8 mouse cellular contexts compared by ENCODE assay signal in genomic region chr19:5053909-5054308, GRCm38 (mm10). TPM values are rescaled to one million over a fixed set of nuclear protein-coding genes. Genes with fewer than 3 reads are reported as not detected.
DNase-seq lines count a peak whose midpoint lies in the region; ATAC-seq and TF ChIP-seq lines count a peak whose summit lies in the region.

No protein-coding gene starts in this region.

- no peaks in the 10 kb centered on the region for H3K36me3 ChIP-seq in forebrain, embryonic 11.5 days (ENCODE audit: control insufficient read depth, insufficient read depth, low read length)
- H3K36me3 ChIP-seq in forebrain, embryonic 16.5 days (ENCODE audit: control insufficient read depth, insufficient read depth): no peaks in the 10 kb centered on the region

- no peaks in the 10 kb centered on the region for H3K9me3 ChIP-seq in forebrain, embryonic 11.5 days (ENCODE audit: control insufficient read depth, low read length)
- H3K9me3 ChIP-seq in forebrain, embryonic 16.5 days (ENCODE audit: control insufficient read depth, low read length): no peaks in the 10 kb centered on the region

- no peak for ATAC-seq in forebrain, embryonic 11.5 days (replicated peaks; ENCODE audit: low FRiP score)
- no peak for ATAC-seq in forebrain, embryonic 16.5 days
- peak; percentile 68 for ATAC-seq in megakaryocyte, adult 5-6 weeks (ENCODE audit: poor library complexity, severe bottlenecking)
- ATAC-seq in activated CD4-positive, CD25-positive, alpha-beta regulatory T cell, adult 4 months: no peak

- H3K27ac ChIP-seq in forebrain, embryonic 11.5 days (ENCODE audit: low read depth, low read length): no peak overlapping the region
- H3K27ac ChIP-seq in forebrain, embryonic 16.5 days (ENCODE audit: low read length): no peak overlapping the region

- TF ChIP-seq CTCF in brain, embryonic 14.5 days (IDR thresholded peaks at IDR 0.05; ENCODE audit: borderline replicate concordance, extremely low read depth, insufficient read depth, insufficient read length): peak; percentile 80

- peaks cover 23% of the 10 kb centered on the region for H3K27me3 ChIP-seq in forebrain, embryonic 11.5 days (ENCODE audit: control insufficient read depth, insufficient read depth, low read length)
- H3K27me3 ChIP-seq in forebrain, embryonic 16.5 days (replicated peaks; ENCODE audit: control insufficient read depth, insufficient read depth, low read length): peaks cover 23% of the 10 kb centered on the region

- DNase-seq in forebrain, embryonic 11.5 days (ENCODE audit: low spot score): peak; percentile 84
- peak; percentile 7 for DNase-seq in ovary, adult 18-20 months (ENCODE audit: low spot score)
- DNase-seq in ovary, postnatal 36 days (ENCODE audit: low spot score): no peak
- DNase-seq in brain, embryonic 14.5 days (ENCODE audit: low read depth): peak; percentile 34
- DNase-seq in kidney, adult 9 months: peak; percentile 45

- H3K4me2 ChIP-seq in forebrain, embryonic 11.5 days (ENCODE audit: low read depth, low read length, severe bottlenecking): no peak overlapping the region
- no peak overlapping the region for H3K4me2 ChIP-seq in forebrain, embryonic 16.5 days (ENCODE audit: low read length)

- H3K4me3 ChIP-seq in forebrain, embryonic 11.5 days (ENCODE audit: low read depth, low read length): no peak overlapping the region
- H3K4me3 ChIP-seq in forebrain, embryonic 16.5 days (replicated peaks; ENCODE audit: low read length): no peak overlapping the region

- H3K9ac ChIP-seq in forebrain, embryonic 11.5 days (ENCODE audit: low read length): no peak overlapping the region
- H3K9ac ChIP-seq in forebrain, embryonic 16.5 days (replicated peaks; ENCODE audit: low read depth, low read length): no peak overlapping the region

- peaks cover 14% of the 10 kb centered on the region for H3K4me1 ChIP-seq in forebrain, embryonic 11.5 days (replicated peaks; ENCODE audit: control insufficient read depth, insufficient read depth, low read length)
- peaks cover 4% of the 10 kb centered on the region for H3K4me1 ChIP-seq in forebrain, embryonic 16.5 days (replicated peaks; ENCODE audit: control insufficient read depth, insufficient read depth, low read length)

- 18% methylated on average over 9 of the region's 9 CpGs for WGBS in forebrain, embryonic 11.5 days
- 16% methylated on average over 9 of the region's 9 CpGs for WGBS in forebrain, embryonic 16.5 days

- TF ChIP-seq POLR2A in brain, embryonic 14.5 days (IDR thresholded peaks at IDR 0.05; ENCODE audit: borderline replicate concordance, extremely low read depth, insufficient read depth, insufficient read length, poor library complexity, severe bottlenecking): no peak

RNA-seq across cellular contexts. Expression of gene Rin1, which starts 3.6 kb away (rescaled TPM):
- polyA plus RNA-seq in forebrain, embryonic 11.5 days (2014; fragmentation: Nextera tagmentation; extraction: Ambion mirVana): 2.0 TPM in 2 replicates
- polyA plus RNA-seq in forebrain, embryonic 16.5 days (2015; fragmentation: Nextera tagmentation; extraction: Ambion mirVana): 1.3 and 1.9 TPM in 2 replicates
- 4.0 and 4.3 TPM in 2 replicates for polyA plus RNA-seq in brain, embryonic 14.5 days (2012; rRNA removed)
- total RNA-seq in megakaryocyte, adult 5-6 weeks (2015): 0.30 and 0.65 TPM in 2 replicates
- 0.15 and 0.98 TPM in 2 replicates for total RNA-seq in megakaryocyte, adult 5-6 weeks (2017)
- polyA plus RNA-seq in activated CD4-positive, CD25-positive, alpha-beta regulatory T cell, adult 4 months (2017; shearing (Covaris generic)): under 1 TPM in 1 of 2 experiments, not detected in 1; 0.13 TPM

RNA-seq across cellular contexts. Expression of gene Brms1, which starts 12.8 kb away (rescaled TPM):
- 58.4 and 62.6 TPM in 2 replicates for polyA plus RNA-seq in forebrain, embryonic 11.5 days (2014; fragmentation: Nextera tagmentation; extraction: Ambion mirVana)
- 50.2 and 51.2 TPM in 2 replicates for polyA plus RNA-seq in forebrain, embryonic 16.5 days (2015; fragmentation: Nextera tagmentation; extraction: Ambion mirVana)
- polyA plus RNA-seq in brain, embryonic 14.5 days (2012; rRNA removed): 32.9 and 39.8 TPM in 2 replicates
- total RNA-seq in megakaryocyte, adult 5-6 weeks (2015): 16.5 and 22.4 TPM in 2 replicates
- total RNA-seq in megakaryocyte, adult 5-6 weeks (2017): 28.5 and 30.4 TPM in 2 replicates
- 100 to 1,000 TPM in 1 of 2 experiments, 10 to 100 TPM in 1; 91.4 to 102 TPM for polyA plus RNA-seq in activated CD4-positive, CD25-positive, alpha-beta regulatory T cell, adult 4 months (2017; shearing (Covaris generic))

RNA-seq across cellular contexts. Expression of gene Cd248, which starts 14.0 kb away (rescaled TPM):
- 30.7 and 32.7 TPM in 2 replicates for polyA plus RNA-seq in forebrain, embryonic 11.5 days (2014; fragmentation: Nextera tagmentation; extraction: Ambion mirVana)
- polyA plus RNA-seq in forebrain, embryonic 16.5 days (2015; fragmentation: Nextera tagmentation; extraction: Ambion mirVana): 11.9 and 14.3 TPM in 2 replicates
- 15.5 and 24.7 TPM in 2 replicates for polyA plus RNA-seq in brain, embryonic 14.5 days (2012; rRNA removed)
- total RNA-seq in megakaryocyte, adult 5-6 weeks (2015): 0.13 TPM in 1 of 2 replicates, not detected in the other
- not detected in 2 replicates for total RNA-seq in megakaryocyte, adult 5-6 weeks (2017)
- not detected for polyA plus RNA-seq in activated CD4-positive, CD25-positive, alpha-beta regulatory T cell, adult 4 months (2017; shearing (Covaris generic))

RNA-seq across cellular contexts. Expression of gene AC124502.3, which starts 15.2 kb away (rescaled TPM):
- polyA plus RNA-seq in forebrain, embryonic 11.5 days (2014; fragmentation: Nextera tagmentation; extraction: Ambion mirVana): 4.0 and 4.2 TPM in 2 replicates
- polyA plus RNA-seq in forebrain, embryonic 16.5 days (2015; fragmentation: Nextera tagmentation; extraction: Ambion mirVana): 2.1 and 2.9 TPM in 2 replicates
- 1.9 and 2.8 TPM in 2 replicates for polyA plus RNA-seq in brain, embryonic 14.5 days (2012; rRNA removed)
- 7.0 and 7.2 TPM in 2 replicates for total RNA-seq in megakaryocyte, adult 5-6 weeks (2015)
- total RNA-seq in megakaryocyte, adult 5-6 weeks (2017): 3.5 and 4.6 TPM in 2 replicates
- polyA plus RNA-seq in activated CD4-positive, CD25-positive, alpha-beta regulatory T cell, adult 4 months (2017; shearing (Covaris generic)): under 1 TPM; 0.40 to 0.68 TPM

RNA-seq across cellular contexts. Expression of gene B4gat1, which starts 15.3 kb away (rescaled TPM):
- 35.2 and 40.4 TPM in 2 replicates for polyA plus RNA-seq in forebrain, embryonic 11.5 days (2014; fragmentation: Nextera tagmentation; extraction: Ambion mirVana)
- 58.2 and 62.5 TPM in 2 replicates for polyA plus RNA-seq in forebrain, embryonic 16.5 days (2015; fragmentation: Nextera tagmentation; extraction: Ambion mirVana)
- polyA plus RNA-seq in brain, embryonic 14.5 days (2012; rRNA removed): 46.8 and 49.8 TPM in 2 replicates
- not detected in 2 replicates for total RNA-seq in megakaryocyte, adult 5-6 weeks (2015)
- total RNA-seq in megakaryocyte, adult 5-6 weeks (2017): 0.62 and 2.2 TPM in 2 replicates
- 10 to 100 TPM; 10.5 to 13.4 TPM for polyA plus RNA-seq in activated CD4-positive, CD25-positive, alpha-beta regulatory T cell, adult 4 months (2017; shearing (Covaris generic))

Comparison
In these comparisons a context has a peak if more than half of its experiments do, and no peak if none do; other contexts are left out.
1. RNA of gene Cd248, which starts 14.0 kb away (polyA plus RNA-seq): 30.7 to 32.7 TPM in forebrain, embryonic 11.5 days, 15.5 to 24.7 TPM in brain, embryonic 14.5 days and 11.9 to 14.3 TPM in forebrain, embryonic 16.5 days; not detected in activated CD4-positive, CD25-positive, alpha-beta regulatory T cell, adult 4 months; every median in the first group is over 10 times any median in the second.